Mouse (Mus musculus): ENCODE results near the gene Tmem40. TPM values are rescaled to one million over a fixed set of nuclear protein-coding genes. Genes with fewer than 3 reads are reported as not detected.

Tmem40 gene
- polyA plus RNA-seq, 1 experiment from 2014 or later, result 2.2 TPM

- peak overlapping the region; percentile 54; the same call in 1 of the 2 replicates for H3K27ac ChIP-seq (ENCODE audit: low read depth)
- no peaks in the 10 kb centered on the region for H3K27me3 ChIP-seq (ENCODE audit: insufficient read depth, low read length)
- H3K4me1 ChIP-seq (ENCODE audit: insufficient read depth), result peaks cover 16% of the 10 kb centered on the region
- no peaks in the 10 kb centered on the region for H3K9me3 ChIP-seq (ENCODE audit: low read depth, low read length)
- peaks cover 31% of the 10 kb centered on the region for H3K36me3 ChIP-seq (ENCODE audit: insufficient read depth)
- no peak for TF ChIP-seq CTCF (IDR thresholded peaks at IDR 0.05; ENCODE audit: low read depth)
- peak overlapping the region; percentile 79 for H3K4me3 ChIP-seq (ENCODE audit: low read depth, low read length)
- peak overlapping the region; percentile 25 for H3K9ac ChIP-seq
- peak; percentile 61 for DNase-seq
- WGBS, result 8% methylated on average over 9 of the region's 9 CpGs
- peak overlapping the region; percentile 96 for H3K4me2 ChIP-seq
- no peak for ATAC-seq (ENCODE audit: insufficient read depth)
Observed at GRCm38 (mm10) chr6:115776363-115776762, 14.2 kb upstream of the Tmem40 start.

- Histone ChIP-seq H3K4me3 (ENCODE audit: low read depth, low read length) (peak overlapping the region; percentile 79), H3K36me3 (ENCODE audit: insufficient read depth) (peaks cover 26% of the 10 kb centered on the region), H3K4me2 (peak overlapping the region; percentile 96), H3K27ac (ENCODE audit: low read depth) (peak overlapping the region; percentile 88; the same call in 1 of the 2 replicates), H3K9me3 (ENCODE audit: low read depth, low read length) (no peaks in the 10 kb centered on the region), H3K4me1 (ENCODE audit: insufficient read depth) (peaks cover 16% of the 10 kb centered on the region), H3K27me3 (ENCODE audit: insufficient read depth, low read length) (no peaks in the 10 kb centered on the region), H3K9ac (peak overlapping the region; percentile 76)
- DNase-seq, result no peak
- no peak for ATAC-seq (ENCODE audit: insufficient read depth)
- WGBS, result 20% methylated on average over 3 of the region's 3 CpGs
- no peak for TF ChIP-seq CTCF (IDR thresholded peaks at IDR 0.05; ENCODE audit: low read depth)
Observed at GRCm38 (mm10) chr6:115775838-115776237, 13.6 kb upstream of the Tmem40 start.

GRCm38 (mm10) chr6:115774501-115774921, 12.3 kb upstream of the Tmem40 start, which contains the start of gene Cand2:
TSS of gene Cand2 (plus strand) at chr6:115774538.
- H3K9ac ChIP-seq, result peak within 1 kb of the TSS; percentile 76
- no peaks in the 10 kb centered on the region for H3K27me3 ChIP-seq (ENCODE audit: insufficient read depth, low read length)
- peaks cover 16% of the 10 kb centered on the region for H3K4me1 ChIP-seq (ENCODE audit: insufficient read depth)
- WGBS, result 1% methylated on average over 21 of the region's 28 CpGs
- TF ChIP-seq CTCF (IDR thresholded peaks at IDR 0.05; ENCODE audit: low read depth), result no peak
- H3K9me3 ChIP-seq (ENCODE audit: low read depth, low read length), result no peaks in the 10 kb centered on the region
- ATAC-seq (ENCODE audit: insufficient read depth) (peak; percentile 89), DNase-seq (peak; percentile 83)
- H3K27ac ChIP-seq (ENCODE audit: low read depth), result peak within 1 kb of the TSS; percentile 88
- H3K36me3 ChIP-seq (ENCODE audit: insufficient read depth), result peaks cover 13% of the 10 kb centered on the region
- peak within 1 kb of the TSS; percentile 96 for H3K4me2 ChIP-seq
- H3K4me3 ChIP-seq (ENCODE audit: low read depth, low read length), result peak within 1 kb of the TSS; percentile 79

- peaks cover 16% of the 10 kb centered on the region for H3K4me1 ChIP-seq (ENCODE audit: insufficient read depth)
- H3K4me2 ChIP-seq, result peak overlapping the region; percentile 96
- no peak for TF ChIP-seq CTCF (IDR thresholded peaks at IDR 0.05; ENCODE audit: low read depth)
- H3K27ac ChIP-seq (ENCODE audit: low read depth), result peak overlapping the region; percentile 66; the same call in 1 of the 2 replicates
- H3K9ac ChIP-seq, result peak overlapping the region; percentile 31; the same call in 1 of the 2 replicates
- ATAC-seq (ENCODE audit: insufficient read depth) (peak; percentile 85), DNase-seq (peak; percentile 81)
- H3K4me3 ChIP-seq (ENCODE audit: low read depth, low read length), result peak overlapping the region; percentile 79
- H3K9me3 ChIP-seq (ENCODE audit: low read depth, low read length), result no peaks in the 10 kb centered on the region
- 3% methylated on average over 14 of the region's 14 CpGs for WGBS
- peaks cover 8% of the 10 kb centered on the region for H3K36me3 ChIP-seq (ENCODE audit: insufficient read depth)
- no peaks in the 10 kb centered on the region for H3K27me3 ChIP-seq (ENCODE audit: insufficient read depth, low read length)
Observed at GRCm38 (mm10) chr6:115773966-115774413, 11.8 kb upstream of the Tmem40 start.

- ATAC-seq (ENCODE audit: insufficient read depth) (no peak), DNase-seq (peak; percentile 34)
- 74% methylated on average over 1 of the region's 1 CpGs for WGBS
- H3K36me3 ChIP-seq (ENCODE audit: insufficient read depth), result no peaks in the 10 kb centered on the region
- no peak overlapping the region for H3K27ac ChIP-seq (ENCODE audit: low read depth)
- no peaks in the 10 kb centered on the region for H3K27me3 ChIP-seq (ENCODE audit: insufficient read depth, low read length)
- peak; percentile 35 for TF ChIP-seq CTCF (IDR thresholded peaks at IDR 0.05; ENCODE audit: low read depth)
- no peak overlapping the region for H3K4me3 ChIP-seq (ENCODE audit: low read depth, low read length)
- no peak overlapping the region for H3K4me2 ChIP-seq
- no peaks in the 10 kb centered on the region for H3K9me3 ChIP-seq (ENCODE audit: low read depth, low read length)
- no peak overlapping the region for H3K9ac ChIP-seq
- peaks cover 16% of the 10 kb centered on the region for H3K4me1 ChIP-seq (ENCODE audit: insufficient read depth)
Observed at GRCm38 (mm10) chr6:115772604-115773003, 10.4 kb upstream of the Tmem40 start.

- ATAC-seq (ENCODE audit: insufficient read depth) (no peak), DNase-seq (no peak)
- H3K27me3 ChIP-seq (ENCODE audit: insufficient read depth, low read length), result no peaks in the 10 kb centered on the region
- H3K27ac ChIP-seq (ENCODE audit: low read depth), result no peak overlapping the region
- no peaks in the 10 kb centered on the region for H3K36me3 ChIP-seq (ENCODE audit: insufficient read depth)
- H3K4me1 ChIP-seq (ENCODE audit: insufficient read depth), result peaks cover 16% of the 10 kb centered on the region
- peak; percentile 38 for TF ChIP-seq CTCF (IDR thresholded peaks at IDR 0.05; ENCODE audit: low read depth)
- WGBS, result 75% methylated on average over 6 of the region's 6 CpGs
- H3K4me3 ChIP-seq (ENCODE audit: low read depth, low read length), result no peak overlapping the region
- H3K4me2 ChIP-seq, result no peak overlapping the region
- no peak overlapping the region for H3K9ac ChIP-seq
- no peaks in the 10 kb centered on the region for H3K9me3 ChIP-seq (ENCODE audit: low read depth, low read length)
Observed at GRCm38 (mm10) chr6:115772201-115772600, 10.0 kb upstream of the Tmem40 start.

GRCm38 (mm10) chr6:115770852-115771251, 8.6 kb upstream of the Tmem40 start:
- Histone ChIP-seq H3K4me2 (no peak overlapping the region), H3K9me3 (ENCODE audit: low read depth, low read length) (no peaks in the 10 kb centered on the region), H3K4me3 (ENCODE audit: low read depth, low read length) (no peak overlapping the region), H3K27me3 (ENCODE audit: insufficient read depth, low read length) (no peaks in the 10 kb centered on the region), H3K27ac (ENCODE audit: low read depth) (no peak overlapping the region), H3K4me1 (ENCODE audit: insufficient read depth) (peaks cover 3% of the 10 kb centered on the region; the same call in 1 of the 2 replicates), H3K36me3 (ENCODE audit: insufficient read depth) (no peaks in the 10 kb centered on the region), H3K9ac (no peak overlapping the region)
- WGBS, result 58% methylated on average over 4 of the region's 4 CpGs
- no peak for TF ChIP-seq CTCF (IDR thresholded peaks at IDR 0.05; ENCODE audit: low read depth)
- ATAC-seq (ENCODE audit: insufficient read depth), result no peak
- no peak for DNase-seq
